Mouse (Mus musculus) E14TG2a.4 (cell line): ENCODE data around the gene Zfp106.

Source experiments
- CTCF ChIP-seq: conservative IDR thresholded peaks from 2 replicates; pipeline ENCODE4 v1.5.1; 2014; ENCODE audit warnings: low read length
- NANOG ChIP-seq: IDR thresholded peaks from 2 replicates; pipeline ENCODE4 v1.6.1; 2014; ENCODE audit warnings: borderline replicate concordance, low read length, mixed read lengths

- TF ChIP-seq CTCF (no peak), NANOG (no peak)
Observed at GRCm38 (mm10) chr2:120589759-120590158, 26.1 kb upstream of the Zfp106 start.
